Mouse (Mus musculus) hindbrain, embryonic 10.5 days (tissue): Measurements from ENCODE around the gene Gon4l. TPM values are rescaled to one million over a fixed set of nuclear protein-coding genes. Genes with fewer than 3 reads are reported as not detected.

Source experiments
- DNase-seq: peaks from one replicate; pipeline ENCODE4 v3.0.0-alpha.2; 2017; ENCODE audit warnings: low spot score
- H3K27ac ChIP-seq: fragments of 300-500 bp; sonication (generic); 2 replicates; pipeline ENCODE4 v1.5.1; 2016; ENCODE audit warnings: mild to moderate bottlenecking, moderate library complexity
- H3K27me3 ChIP-seq: fragments of 300-500 bp; sonication (generic); 2 replicates; pipeline ENCODE4 v1.6.1; 2016; ENCODE audit warnings: mild to moderate bottlenecking; ENCODE audit not compliant: poor library complexity, insufficient read depth, severe bottlenecking
- H3K36me3 ChIP-seq: fragments of 300-500 bp; sonication (generic); 2 replicates; pipeline ENCODE4 v1.6.1; 2016; ENCODE audit warnings: mild to moderate bottlenecking, moderate library complexity
- H3K4me1 ChIP-seq: fragments of 300-500 bp; sonication (generic); replicated peaks from 2 replicates; pipeline ENCODE4 v1.6.1; 2016; ENCODE audit warnings: mild to moderate bottlenecking
- H3K4me3 ChIP-seq: fragments of 300-500 bp; sonication (generic); 2 replicates; pipeline ENCODE4 v1.5.1; 2016; ENCODE audit warnings: mild to moderate bottlenecking, moderate library complexity
- H3K9me3 ChIP-seq: fragments of 300-500 bp; sonication (generic); 2 replicates; pipeline ENCODE4 v1.6.1; 2016; ENCODE audit warnings: mild to moderate bottlenecking, moderate library complexity
- polyA plus RNA-seq: library from polyadenylated mRNA; unstranded; fragments of >200 nt; fragmentation: Nextera tagmentation; extraction: Ambion mirVana; gene quantifications from 2 replicates; pipeline ENCODE4 v1.2.1, GENCODE M21; 2016

Gene Gon4l
- polyA plus RNA-seq, 1 experiment from 2014 or later: 16.1 TPM

GRCm38 (mm10) chr3:88953736-88954135 is 118.7 kb downstream of the Gon4l start:
- DNase-seq: no peak
- H3K4me1 ChIP-seq: peaks cover 29% of the 10 kb centered on the region
- H3K4me3 ChIP-seq: no peak overlapping the region
- H3K27ac ChIP-seq: no peak overlapping the region
- H3K9me3 ChIP-seq: no peaks in the 10 kb centered on the region
- H3K27me3 ChIP-seq: no peaks in the 10 kb centered on the region
- no peaks in the 10 kb centered on the region for H3K36me3 ChIP-seq

Other genes starting within 250 kb of the Gon4l start
- gene Arhgef2, start 229.3 kb upstream of the Gon4l start, polyA plus RNA-seq: 111 and 123 TPM in 2 replicates
- gene Rxfp4, start 182.1 kb upstream of the Gon4l start, polyA plus RNA-seq: not detected in 2 replicates
- 99.6 and 102 TPM in 2 replicates for gene Khdc4, start 149.4 kb upstream of the Gon4l start, polyA plus RNA-seq
- 35.7 and 48.5 TPM in 2 replicates for gene Rit1, start 118.4 kb upstream of the Gon4l start, polyA plus RNA-seq
- gene Syt11, start 60.1 kb upstream of the Gon4l start, polyA plus RNA-seq: 112 and 147 TPM in 2 replicates
- gene Msto1, start 78.8 kb downstream of the Gon4l start, polyA plus RNA-seq: 58.6 and 64.8 TPM in 2 replicates
- gene Ash1l, start 115.4 kb downstream of the Gon4l start, polyA plus RNA-seq: 12.3 and 12.9 TPM in 2 replicates
- 132 and 142 TPM in 2 replicates for gene Dap3, start 116.0 kb downstream of the Gon4l start, polyA plus RNA-seq